Mouse (Mus musculus) adrenal gland, postnatal 36 days (tissue): ENCODE data around the gene Lmln. TPM values are rescaled to one million over a fixed set of nuclear protein-coding genes. Genes with fewer than 3 reads are reported as not detected.

ENCODE experiments used
- microRNA-seq: library from miRNA; unstranded; fragments of <30 nt; microRNA quantifications from one replicate; pipeline ENCODE4 v1.2.0, GENCODE M21; 2021
- total RNA-seq, 2 experiments: library from RNA; stranded (reverse); gene quantifications; 2 replicates each; pipeline ENCODE4 v1.2.3; 2021

Gene Lmln
- total RNA-seq, 2 experiments from 2014 or later, result 12.9 TPM

Small RNA genes within 50 kb of the gene (microRNA-seq; reads per million reads assigned to microRNA genes)
- gene Gm22231 (not detected), gene Mir1947 (12.7 reads per million, percentile 28 among the genes with 10 or more reads in this experiment)

Other genes with a start within 250 kb of the Lmln start
- gene Fyttd1, start 185.0 kb upstream of the Lmln start, total RNA-seq, result 100 to 1,000 TPM; 104 to 118 TPM
- gene Rubcn, start 184.8 kb upstream of the Lmln start, total RNA-seq, result 10 to 100 TPM; 26.7 to 29.9 TPM
- gene Lrch3, start 148.4 kb upstream of the Lmln start, total RNA-seq, result 10 to 100 TPM; 30.5 to 34.4 TPM
- 1 to 10 TPM; 2.3 to 2.6 TPM for gene Iqcg, start 6.3 kb upstream of the Lmln start, total RNA-seq
- 100 to 1,000 TPM; 627 to 726 TPM for gene Rpl35a, start 6.1 kb upstream of the Lmln start, total RNA-seq
- gene Osbpl11, start 122.5 kb downstream of the Lmln start, total RNA-seq, result 10 to 100 TPM; 42.6 to 44.9 TPM
- 10 to 100 TPM; 43.9 to 56.5 TPM for gene Snx4, start 188.9 kb downstream of the Lmln start, total RNA-seq